Mouse (Mus musculus): ENCODE data around the gene Map3k1. TPM values are rescaled to one million over a fixed set of nuclear protein-coding genes. Genes with fewer than 3 reads are reported as not detected.

Map3k1 gene
- total and polyA plus RNA-seq, 3 experiments = 10.7 to 48.7 (median 13.4) TPM

DNA sequence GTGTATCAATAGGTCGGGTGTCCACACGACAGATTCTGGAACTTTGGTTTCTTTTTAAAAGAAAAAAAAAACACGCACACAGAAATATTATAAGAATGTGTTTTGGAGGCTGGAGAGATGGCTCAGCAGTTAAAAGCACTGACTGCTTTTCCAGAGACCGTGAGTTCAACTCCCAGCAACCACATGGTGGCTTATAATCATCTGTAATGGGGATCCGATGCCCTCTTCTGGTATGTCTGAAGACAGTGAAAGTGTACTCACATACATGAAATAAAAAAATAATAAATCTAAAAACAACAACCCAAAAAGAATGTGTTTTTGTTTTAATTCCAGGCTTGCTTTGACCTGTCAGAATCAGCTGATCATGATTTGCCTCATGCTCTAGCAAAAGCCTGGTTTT lies 81.9 kb downstream of the Map3k1 start:
- no peaks in the 10 kb centered on the region for H3K79me2 ChIP-seq (replicated peaks; ENCODE audit: control insufficient read depth, extremely low read depth, insufficient read depth, poor library complexity, severe bottlenecking)
- TF ChIP-seq MYC (IDR thresholded peaks at IDR 0.05; ENCODE audit: low read depth, low read length) (peak; percentile 48; the same call in 1 of the 2 replicates), ELF1 (IDR thresholded peaks at IDR 0.05; ENCODE audit: low read depth, low read length) (no peak), BHLHE40 (IDR thresholded peaks at IDR 0.05; ENCODE audit: low read depth, low read length) (no peak), POLR2AphosphoS2 (IDR thresholded peaks at IDR 0.05; ENCODE audit: low read depth, low read length) (no peak), RAD21 (IDR thresholded peaks at IDR 0.05; ENCODE audit: low read depth, low read length) (peak; percentile 16)
- no peak overlapping the region for H3K27ac ChIP-seq (ENCODE audit: insufficient read depth, low read depth)
- dilution Hi-C loops (cut with MboI; ENCODE audit: extremely low pct_ligation_motif_present, extremely low pct_unique_long_range_greater_than_20kb, low sequenced_read_pairs) = no loop called here
- H3K4me3 ChIP-seq (replicated peaks in 1 of 3; ENCODE audit: low read depth in 2 of 3, low read length in 2 of 3, poor library complexity in 1 of 3) = no peak overlapping the region
- no peaks in the 10 kb centered on the region for H3K36me3 ChIP-seq (replicated peaks in 1 of 2; ENCODE audit: control insufficient read depth in 1 of 2, insufficient read depth in 1 of 2, low read length in 1 of 2)
- no peak overlapping the region for H3K9ac ChIP-seq (ENCODE audit: insufficient read depth, low read depth)
- peaks cover 12% of the 10 kb centered on the region for H3K9me3 ChIP-seq (replicated peaks; ENCODE audit: low read length)
- no peak overlapping the region for H3K4me2 ChIP-seq (ENCODE audit: insufficient read depth, low read depth, poor library complexity, severe bottlenecking)
- in situ Hi-C loops (cut with MboI; ENCODE audit: low pct_ligation_motif_present, low pct_unique_long_range_greater_than_20kb, low sequenced_read_pairs) = no loop called here
- peaks cover 4 to 6% of the 10 kb centered on the region in 2 experiments; a peak in 3 of 4 replicates for H3K4me1 ChIP-seq (ENCODE audit: control insufficient read depth in 1 of 2, insufficient read depth in 2 of 2)
- H3K27me3 ChIP-seq (replicated peaks) = no peaks in the 10 kb centered on the region
- no peak for DNase-seq (ENCODE audit: extremely low read depth)

DNA sequence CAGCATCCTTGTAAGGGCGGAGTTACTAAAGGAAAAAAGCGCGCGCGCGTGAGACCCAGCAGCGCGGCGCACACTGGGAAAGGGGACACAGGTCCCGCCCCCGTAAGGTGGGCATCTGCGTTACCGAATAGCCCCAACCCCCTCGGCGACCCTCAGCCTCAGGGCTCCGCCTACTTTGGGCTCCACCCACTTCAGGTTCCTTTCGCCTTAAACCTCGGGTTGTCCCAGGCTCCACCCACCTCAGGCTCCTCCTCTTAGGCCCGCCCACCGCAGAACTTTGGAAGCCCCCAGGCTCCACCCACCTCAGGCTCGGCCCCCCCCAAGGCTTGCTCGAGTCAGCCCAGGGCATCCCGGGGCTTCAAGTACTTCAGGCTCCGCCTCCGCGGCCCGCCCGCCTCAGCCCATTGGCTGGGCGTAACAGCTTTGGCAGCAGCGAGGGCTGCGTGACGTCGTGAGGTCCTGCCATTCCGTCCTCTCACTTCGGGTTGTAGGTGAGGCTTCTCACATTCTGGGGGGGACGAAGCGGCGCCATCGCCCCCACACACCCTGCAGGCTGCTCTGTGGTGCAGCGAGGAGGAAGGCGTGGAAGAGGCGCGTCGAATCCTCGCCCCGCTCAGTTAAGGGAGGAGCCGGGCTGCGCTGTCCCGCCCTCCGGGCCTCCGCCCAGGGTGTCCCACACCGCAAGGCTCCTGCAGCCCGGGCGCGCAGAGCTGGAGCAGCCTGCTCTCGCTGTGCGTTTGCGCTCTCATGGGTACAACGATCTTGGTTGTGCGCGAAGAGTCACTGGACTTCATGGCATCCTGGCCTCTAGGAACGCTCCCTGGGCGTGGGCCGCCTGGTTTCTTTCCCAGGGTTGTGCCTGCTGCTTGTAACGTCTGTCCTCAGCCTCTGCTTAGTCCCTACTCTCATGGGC lies 83.4 kb downstream of the Map3k1 start:
- dilution Hi-C loops (cut with MboI; ENCODE audit: extremely low pct_ligation_motif_present, extremely low pct_unique_long_range_greater_than_20kb, low sequenced_read_pairs) (no loop called here), in situ Hi-C loops (cut with MboI; ENCODE audit: low pct_ligation_motif_present, low pct_unique_long_range_greater_than_20kb, low sequenced_read_pairs) (no loop called here)
- H3K79me2 ChIP-seq (replicated peaks; ENCODE audit: control insufficient read depth, extremely low read depth, insufficient read depth, poor library complexity, severe bottlenecking) = no peaks in the 10 kb centered on the region
- H3K36me3 ChIP-seq (replicated peaks in 1 of 2; ENCODE audit: control insufficient read depth in 1 of 2, insufficient read depth in 1 of 2, low read length in 1 of 2) = no peaks in the 10 kb centered on the region
- peak overlapping the region; percentile 80 for H3K4me2 ChIP-seq (ENCODE audit: insufficient read depth, low read depth, poor library complexity, severe bottlenecking)
- peak; percentile 96 for DNase-seq (ENCODE audit: extremely low read depth)
- peaks cover 4 to 6% of the 10 kb centered on the region in 2 experiments; a peak in 3 of 4 replicates for H3K4me1 ChIP-seq (ENCODE audit: control insufficient read depth in 1 of 2, insufficient read depth in 2 of 2)
- H3K27me3 ChIP-seq (replicated peaks) = no peaks in the 10 kb centered on the region
- H3K9ac ChIP-seq (ENCODE audit: insufficient read depth, low read depth) = peak overlapping the region; percentile 13
- H3K4me3 ChIP-seq (replicated peaks in 1 of 3; ENCODE audit: low read depth in 2 of 3, low read length in 2 of 3, poor library complexity in 1 of 3) = peak overlapping the region; percentile 64 to 72 (median 69)
- H3K27ac ChIP-seq (ENCODE audit: insufficient read depth, low read depth) = no peak overlapping the region
- TF ChIP-seq MXI1 (IDR thresholded peaks at IDR 0.05; ENCODE audit: low read depth, low read length) (peak; percentile 60; the same call in 1 of the 2 replicates), NRF1 (IDR thresholded peaks at IDR 0.05; ENCODE audit: low read depth, low read length) (peak; percentile 34), SIN3A (IDR thresholded peaks at IDR 0.05; ENCODE audit: low read length) (peak; percentile 25; the same call in 1 of the 2 replicates), E2F4 (IDR thresholded peaks at IDR 0.05; ENCODE audit: insufficient replicate concordance, low read depth, low read length) (no peak), MAFK (IDR thresholded peaks at IDR 0.05; ENCODE audit: insufficient replicate concordance, low read length) (no peak), MAZ (IDR thresholded peaks at IDR 0.05; ENCODE audit: low read depth, low read length) (no peak), POLR2A (IDR thresholded peaks at IDR 0.05; ENCODE audit: low read depth, low read length) (peak; percentile 50)
- peaks cover 12% of the 10 kb centered on the region for H3K9me3 ChIP-seq (replicated peaks; ENCODE audit: low read length)
